Mouse (Mus musculus): ENCODE results near the gene Mag. TPM values are rescaled to one million over a fixed set of nuclear protein-coding genes. Genes with fewer than 3 reads are reported as not detected.
"Not testable (repeated sequence)": the region's sequence is repeated elsewhere in the genome, so short reads cannot be mapped to it uniquely, and the experiment has no call there.

The Mag gene
- polyA plus RNA-seq, 1 experiment from 2014 or later = 1.8 TPM

GRCm38 (mm10) chr7:30945466-30945865 is 30.8 kb upstream of the Mag start:
- not testable (repeated sequence) for H3K9me3 ChIP-seq (ENCODE audit: control insufficient read depth, low read length); H3K4me2 ChIP-seq (ENCODE audit: low read length); DNase-seq; H3K4me3 ChIP-seq (replicated peaks; ENCODE audit: low read depth, low read length); H3K27ac ChIP-seq (replicated peaks; ENCODE audit: low read depth, low read length); H3K27me3 ChIP-seq (ENCODE audit: control insufficient read depth, insufficient read depth, low read length); H3K9ac ChIP-seq (replicated peaks; ENCODE audit: low read length); ATAC-seq (ENCODE audit: low FRiP score, low TSS enrichment); H3K4me1 ChIP-seq (ENCODE audit: control insufficient read depth, insufficient read depth, low read length)
- H3K36me3 ChIP-seq (ENCODE audit: control insufficient read depth, insufficient read depth, low read length) = peaks cover 36% of the 10 kb centered on the region
- WGBS = 89% methylated on average over 7 of the region's 7 CpGs

- H3K4me3 ChIP-seq (replicated peaks; ENCODE audit: low read depth, low read length); H3K27ac ChIP-seq (replicated peaks; ENCODE audit: low read depth, low read length); H3K27me3 ChIP-seq (ENCODE audit: control insufficient read depth, insufficient read depth, low read length); H3K4me1 ChIP-seq (ENCODE audit: control insufficient read depth, insufficient read depth, low read length); H3K9ac ChIP-seq (replicated peaks; ENCODE audit: low read length); H3K9me3 ChIP-seq (ENCODE audit: control insufficient read depth, low read length); ATAC-seq (ENCODE audit: low FRiP score, low TSS enrichment); H3K4me2 ChIP-seq (ENCODE audit: low read length); DNase-seq: not testable (repeated sequence)
- 82% methylated on average over 2 of the region's 2 CpGs for WGBS
- H3K36me3 ChIP-seq (ENCODE audit: control insufficient read depth, insufficient read depth, low read length) = peaks cover 28% of the 10 kb centered on the region
These were observed 30.0 kb upstream of the Mag start for GRCm38 (mm10) chr7:30944706-30945105.

GRCm38 (mm10) chr7:30943909-30944635 is 29.4 kb upstream of the Mag start, which contains the start of gene Hamp:
Gene Hamp, minus strand, starts transcription at chr7:30944032.
- DNase-seq = no peak
- Histone ChIP-seq H3K9ac (replicated peaks; ENCODE audit: low read length) (no peak within 1 kb of the TSS), H3K4me2 (ENCODE audit: low read length) (no peak within 1 kb of the TSS), H3K4me3 (replicated peaks; ENCODE audit: low read depth, low read length) (no peak within 1 kb of the TSS), H3K36me3 (ENCODE audit: control insufficient read depth, insufficient read depth, low read length) (peaks cover 22% of the 10 kb centered on the region), H3K4me1 (ENCODE audit: control insufficient read depth, insufficient read depth, low read length) (no peaks in the 10 kb centered on the region), H3K27ac (replicated peaks; ENCODE audit: low read depth, low read length) (no peak within 1 kb of the TSS), H3K27me3 (ENCODE audit: control insufficient read depth, insufficient read depth, low read length) (no peaks in the 10 kb centered on the region), H3K9me3 (ENCODE audit: control insufficient read depth, low read length) (no peaks in the 10 kb centered on the region)
- ATAC-seq (ENCODE audit: low FRiP score, low TSS enrichment) = no peak
- WGBS = 71% methylated on average over 9 of the region's 9 CpGs

GRCm38 (mm10) chr7:30942365-30942764 is 27.7 kb upstream of the Mag start:
- not testable (repeated sequence) for H3K4me2 ChIP-seq (ENCODE audit: low read length); ATAC-seq (ENCODE audit: low FRiP score, low TSS enrichment); H3K27me3 ChIP-seq (ENCODE audit: control insufficient read depth, insufficient read depth, low read length); H3K9me3 ChIP-seq (ENCODE audit: control insufficient read depth, low read length); H3K4me3 ChIP-seq (replicated peaks; ENCODE audit: low read depth, low read length); H3K4me1 ChIP-seq (ENCODE audit: control insufficient read depth, insufficient read depth, low read length); H3K27ac ChIP-seq (replicated peaks; ENCODE audit: low read depth, low read length); H3K9ac ChIP-seq (replicated peaks; ENCODE audit: low read length); DNase-seq
- WGBS = 51% methylated on average over 3 of the region's 3 CpGs
- H3K36me3 ChIP-seq (ENCODE audit: control insufficient read depth, insufficient read depth, low read length) = peaks cover 14% of the 10 kb centered on the region

- not testable (repeated sequence) for H3K27me3 ChIP-seq (ENCODE audit: control insufficient read depth, insufficient read depth, low read length); H3K9ac ChIP-seq (replicated peaks; ENCODE audit: low read length); H3K9me3 ChIP-seq (ENCODE audit: control insufficient read depth, low read length); H3K36me3 ChIP-seq (ENCODE audit: control insufficient read depth, insufficient read depth, low read length); H3K4me1 ChIP-seq (ENCODE audit: control insufficient read depth, insufficient read depth, low read length); ATAC-seq (ENCODE audit: low FRiP score, low TSS enrichment); H3K4me2 ChIP-seq (ENCODE audit: low read length); H3K4me3 ChIP-seq (replicated peaks; ENCODE audit: low read depth, low read length); H3K27ac ChIP-seq (replicated peaks; ENCODE audit: low read depth, low read length); DNase-seq
- WGBS = 94% methylated on average over 1 of the region's 1 CpGs
These were observed 25.4 kb upstream of the Mag start for GRCm38 (mm10) chr7:30940070-30940469.

- not testable (repeated sequence) for H3K9me3 ChIP-seq (ENCODE audit: control insufficient read depth, low read length); H3K4me1 ChIP-seq (ENCODE audit: control insufficient read depth, insufficient read depth, low read length); H3K27me3 ChIP-seq (ENCODE audit: control insufficient read depth, insufficient read depth, low read length); DNase-seq; H3K4me3 ChIP-seq (replicated peaks; ENCODE audit: low read depth, low read length); H3K36me3 ChIP-seq (ENCODE audit: control insufficient read depth, insufficient read depth, low read length); H3K4me2 ChIP-seq (ENCODE audit: low read length); H3K9ac ChIP-seq (replicated peaks; ENCODE audit: low read length); H3K27ac ChIP-seq (replicated peaks; ENCODE audit: low read depth, low read length); ATAC-seq (ENCODE audit: low FRiP score, low TSS enrichment)
- WGBS = 81% methylated on average over 6 of the region's 6 CpGs
These were observed 20.9 kb upstream of the Mag start for GRCm38 (mm10) chr7:30935422-30936099.

GRCm38 (mm10) chr7:30924581-30924980 is 9.9 kb upstream of the Mag start, which contains the start of gene Hamp2:
Gene Hamp2, minus strand, starts transcription at chr7:30924681.
- DNase-seq; H3K4me1 ChIP-seq (ENCODE audit: control insufficient read depth, insufficient read depth, low read length); H3K36me3 ChIP-seq (ENCODE audit: control insufficient read depth, insufficient read depth, low read length); H3K27ac ChIP-seq (replicated peaks; ENCODE audit: low read depth, low read length); H3K27me3 ChIP-seq (ENCODE audit: control insufficient read depth, insufficient read depth, low read length); H3K4me2 ChIP-seq (ENCODE audit: low read length); ATAC-seq (ENCODE audit: low FRiP score, low TSS enrichment); H3K9ac ChIP-seq (replicated peaks; ENCODE audit: low read length); H3K4me3 ChIP-seq (replicated peaks; ENCODE audit: low read depth, low read length); H3K9me3 ChIP-seq (ENCODE audit: control insufficient read depth, low read length): not testable (repeated sequence)
- 79% methylated on average over 2 of the region's 2 CpGs for WGBS

GRCm38 (mm10) chr7:30924071-30924470 is 9.4 kb upstream of the Mag start:
- WGBS = 72% methylated on average over 3 of the region's 3 CpGs
- no peaks in the 10 kb centered on the region for H3K36me3 ChIP-seq (ENCODE audit: control insufficient read depth, insufficient read depth, low read length)
- H3K4me2 ChIP-seq (ENCODE audit: low read length) = no peak overlapping the region
- DNase-seq = no peak
- H3K4me1 ChIP-seq (ENCODE audit: control insufficient read depth, insufficient read depth, low read length) = no peaks in the 10 kb centered on the region
- no peak for ATAC-seq (ENCODE audit: low FRiP score, low TSS enrichment)
- H3K27ac ChIP-seq (replicated peaks; ENCODE audit: low read depth, low read length) = no peak overlapping the region
- H3K27me3 ChIP-seq (ENCODE audit: control insufficient read depth, insufficient read depth, low read length) = no peaks in the 10 kb centered on the region
- H3K9ac ChIP-seq (replicated peaks; ENCODE audit: low read length) = no peak overlapping the region
- no peaks in the 10 kb centered on the region for H3K9me3 ChIP-seq (ENCODE audit: control insufficient read depth, low read length)
- H3K4me3 ChIP-seq (replicated peaks; ENCODE audit: low read depth, low read length) = no peak overlapping the region

- not testable (repeated sequence) for H3K9me3 ChIP-seq (ENCODE audit: control insufficient read depth, low read length); H3K9ac ChIP-seq (replicated peaks; ENCODE audit: low read length); H3K4me1 ChIP-seq (ENCODE audit: control insufficient read depth, insufficient read depth, low read length); H3K27ac ChIP-seq (replicated peaks; ENCODE audit: low read depth, low read length); ATAC-seq (ENCODE audit: low FRiP score, low TSS enrichment); DNase-seq; H3K27me3 ChIP-seq (ENCODE audit: control insufficient read depth, insufficient read depth, low read length); H3K4me3 ChIP-seq (replicated peaks; ENCODE audit: low read depth, low read length); H3K36me3 ChIP-seq (ENCODE audit: control insufficient read depth, insufficient read depth, low read length); H3K4me2 ChIP-seq (ENCODE audit: low read length)
- 61% methylated on average over 3 of the region's 3 CpGs for WGBS
These were observed 7.8 kb upstream of the Mag start for GRCm38 (mm10) chr7:30922490-30922889.
